Mouse (Mus musculus) liver, postnatal 0 days (tissue): Measurements from ENCODE around the gene Gdf10.

Experiments
- CTCF ChIP-seq: sonication (generic); IDR thresholded peaks from 2 replicates; pipeline ENCODE4 v1.5.1; 2016; ENCODE audit warnings: antibody characterized with exemption, low read depth
- EP300 ChIP-seq: IDR thresholded peaks from 2 replicates; pipeline ENCODE4 v1.6.1; 2016; ENCODE audit warnings: antibody characterized with exemption, low read depth, mild to moderate bottlenecking

DNA sequence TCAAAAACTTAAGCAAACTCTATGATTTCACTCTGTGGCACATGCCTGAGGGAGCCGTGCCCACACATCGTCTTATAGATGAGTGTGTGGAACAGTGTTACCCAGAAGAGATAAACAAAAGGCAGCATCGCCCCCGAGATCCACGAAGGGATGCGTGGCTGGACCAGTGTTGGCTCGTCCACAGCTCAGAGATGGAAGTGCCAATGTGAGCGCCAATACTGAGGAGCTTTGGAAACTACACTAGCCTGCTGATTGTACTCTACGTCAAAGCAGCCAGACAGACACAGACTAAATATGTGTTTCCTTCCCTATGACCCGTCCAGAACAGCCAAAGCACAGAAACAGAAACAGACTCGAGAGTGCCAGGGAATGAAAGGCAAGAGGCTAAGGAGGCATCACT, 37.9 kb upstream of the Gdf10 start:
- no peak for TF ChIP-seq EP300
- TF ChIP-seq CTCF, result no peak
